Mouse (Mus musculus): ENCODE measurements around the gene Hrg.

DNA sequence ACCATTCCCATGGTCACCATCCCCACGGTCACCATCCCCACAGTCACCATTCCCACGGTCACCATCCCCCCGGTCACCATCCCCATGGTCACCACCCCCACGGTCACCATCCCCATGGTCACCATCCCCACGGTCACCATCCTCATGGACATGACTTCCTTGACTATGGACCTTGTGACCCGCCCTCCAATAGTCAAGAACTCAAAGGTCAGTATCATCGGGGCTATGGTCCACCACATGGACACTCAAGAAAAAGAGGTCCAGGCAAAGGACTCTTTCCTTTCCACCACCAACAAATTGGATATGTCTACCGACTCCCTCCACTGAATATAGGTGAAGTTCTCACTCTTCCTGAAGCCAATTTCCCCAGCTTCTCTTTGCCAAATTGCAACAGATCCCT is 10.2 kb downstream of the Hrg start:
- no peak for TF ChIP-seq CTCF (IDR thresholded peaks at IDR 0.05; ENCODE audit: borderline replicate concordance, control insufficient read depth, extremely low read depth, insufficient read depth, low read length, poor library complexity)
- no peak for TF ChIP-seq POLR2A (IDR thresholded peaks at IDR 0.05; ENCODE audit: control insufficient read depth, extremely low read depth, insufficient read depth, low read length, poor library complexity)

All from thymus, adult 2 months (tissue).